Mouse (Mus musculus) liver, postnatal 0 days (tissue): ENCODE data around the gene Map1b.

Experiments used
- CTCF ChIP-seq: sonication (generic); IDR thresholded peaks from 2 replicates; pipeline ENCODE4 v1.5.1; 2016; ENCODE audit warnings: antibody characterized with exemption, low read depth
- EP300 ChIP-seq: IDR thresholded peaks from 2 replicates; pipeline ENCODE4 v1.6.1; 2016; ENCODE audit warnings: antibody characterized with exemption, low read depth, mild to moderate bottlenecking

DNA sequence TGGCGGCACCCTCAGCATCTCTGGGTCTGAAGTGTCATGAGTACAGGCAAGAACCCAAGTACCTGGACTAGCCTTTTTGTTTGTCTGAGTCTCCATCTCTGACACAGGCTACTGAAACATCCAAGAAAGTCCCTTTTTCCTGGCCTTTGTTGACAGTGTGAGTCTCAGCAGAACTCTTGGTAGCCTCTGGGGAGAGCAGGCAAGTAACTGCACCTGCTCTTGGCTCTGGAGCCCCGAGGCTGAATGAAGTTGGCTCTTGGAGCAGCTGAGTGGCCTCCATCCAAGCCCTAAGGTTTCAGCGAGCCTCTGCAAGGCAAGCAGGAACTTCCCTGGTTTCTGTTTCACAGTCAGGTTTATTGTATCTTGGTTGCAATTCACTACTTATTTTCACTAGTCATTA is 46.7 kb upstream of the Map1b start:
- TF ChIP-seq EP300 (no peak), CTCF (no peak)
